Mouse (Mus musculus) layer of hippocampus, adult 6 months (tissue): Measurements from ENCODE around the gene Ccdc190. TPM values are rescaled to one million over a fixed set of nuclear protein-coding genes. Genes with fewer than 3 reads are reported as not detected.

Experiments
- long read RNA-seq, 2 experiments: library from polyadenylated mRNA; unstranded; transcript quantifications; one replicate each; pipeline ENCODE4 v2.0.0; 2019 to 2020
- polyA plus RNA-seq: library from polyadenylated mRNA; unstranded; fragments of <200 nt; fragmentation: Nextera tagmentation; gene quantifications from 2 replicates; pipeline ENCODE4 v1.2.3, GENCODE M21; 2021

Gene Ccdc190
- 3.2 and 4.1 TPM in 2 replicates for polyA plus RNA-seq
- long read RNA-seq, experiment 1, partial matches to known transcripts, result 1 of 7 reads
- long read RNA-seq, experiment 1, other reads (novel, unspliced or antisense), result 3 of 7 reads
- long read RNA-seq, experiment 2, partial matches to known transcripts, result 0 of 8 reads
- long read RNA-seq, experiment 2, other reads (novel, unspliced or antisense), result 5 of 8 reads

DNA sequence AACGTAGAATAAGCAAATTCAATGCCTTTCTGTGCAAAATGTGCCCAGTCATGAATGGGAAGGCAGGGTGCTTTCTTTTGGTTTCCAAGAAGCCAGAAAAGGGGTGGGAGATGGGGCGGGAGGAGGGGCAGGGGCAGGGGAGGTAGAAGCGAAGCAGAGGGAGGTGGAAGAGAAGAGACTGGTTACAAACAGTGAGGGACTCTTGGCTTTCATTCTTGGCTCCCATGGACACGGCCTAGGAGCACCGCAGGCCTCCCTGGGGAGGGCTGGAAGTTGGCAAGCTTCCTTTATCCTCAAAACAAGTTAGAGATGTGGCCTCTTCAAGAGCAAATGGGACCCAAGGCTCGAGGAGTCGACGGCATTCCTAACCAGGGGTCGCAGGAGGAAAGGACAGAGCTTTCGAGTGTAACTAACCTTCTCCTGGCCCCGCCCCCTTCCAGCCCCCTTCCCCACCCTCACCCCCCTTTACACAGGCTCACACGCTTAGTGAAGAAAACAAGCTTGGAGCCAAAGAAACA, at the start of gene Ccdc190:
Gene Ccdc190 (plus strand): TSS at position 195 of the 518 bp plus-strand sequence.

GRCm38 (mm10) chr1:169968792-169969515, 40.5 kb downstream of the Ccdc190 start, which contains the start of gene Hsd17b7:
Gene Hsd17b7 (minus strand): TSS chr1:169969241.

Other genes with a start within 250 kb of the Ccdc190 start
- 31.4 and 33.9 TPM in 2 replicates for gene Rgs4, start 181.0 kb upstream of the Ccdc190 start, polyA plus RNA-seq
- gene Hsd17b7, start 40.6 kb downstream of the Ccdc190 start, polyA plus RNA-seq, result 11.9 TPM in 2 replicates
- gene Ddr2, start 182.1 kb downstream of the Ccdc190 start, polyA plus RNA-seq, result 8.6 and 9.1 TPM in 2 replicates
- gene Uap1, start 246.3 kb downstream of the Ccdc190 start, polyA plus RNA-seq, result 19.7 and 26.2 TPM in 2 replicates